Mouse (Mus musculus): Measurements from ENCODE around the gene Kcnj9.

The Kcnj9 gene

GRCm38 (mm10) chr1:172329131-172329530 is at the start of gene Kcnj9:
Gene Kcnj9, minus strand, starts transcription at chr1:172329318.
- DNase-seq (ENCODE audit: low spot score), result peak; percentile 81

- no peak for DNase-seq (ENCODE audit: low spot score)
Measured at GRCm38 (mm10) chr1:172376758-172377458, 47.8 kb upstream of the Kcnj9 start.

DNA sequence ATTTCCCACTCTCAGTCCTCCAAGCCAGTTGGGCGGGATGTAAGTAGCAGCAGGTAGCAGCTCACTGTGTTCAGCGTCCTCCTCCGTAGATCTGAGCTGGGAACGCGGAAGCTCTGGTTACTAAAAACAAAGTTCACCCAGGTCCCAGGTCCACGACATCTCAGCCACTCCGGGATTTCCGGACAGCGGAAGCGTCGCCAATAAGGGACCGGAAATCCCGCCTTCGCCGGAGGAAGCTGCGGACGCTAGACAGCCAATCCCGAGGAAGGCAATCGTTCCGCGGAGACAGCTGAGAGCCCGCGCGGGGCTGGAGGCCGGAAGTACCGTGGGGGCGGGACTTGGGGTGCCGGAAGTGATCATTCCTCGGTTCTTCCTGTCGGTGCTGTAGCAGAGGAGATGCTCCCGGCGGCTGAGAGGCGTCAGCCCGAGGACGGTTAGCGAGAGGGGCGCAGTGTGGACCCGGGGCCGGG is 47.1 kb upstream of the Kcnj9 start, which contains the start of gene Pigm:
Gene Pigm, plus strand, starts transcription at position 349 of the 470 bp plus-strand sequence.
- DNase-seq (ENCODE audit: low spot score), result peak; percentile 97

GRCm38 (mm10) chr1:172368768-172369418 is 39.8 kb upstream of the Kcnj9 start:
- DNase-seq (ENCODE audit: low spot score), result no peak

GRCm38 (mm10) chr1:172364684-172365083 is 35.6 kb upstream of the Kcnj9 start:
- DNase-seq (ENCODE audit: low spot score), result peak; percentile 78

GRCm38 (mm10) chr1:172358341-172358740 is 29.2 kb upstream of the Kcnj9 start:
- DNase-seq (ENCODE audit: low spot score), result no peak

- no peak for DNase-seq (ENCODE audit: low spot score)
Measured at GRCm38 (mm10) chr1:172357550-172357949, 28.4 kb upstream of the Kcnj9 start.

GRCm38 (mm10) chr1:172355336-172355735 is 26.2 kb upstream of the Kcnj9 start:
- no peak for DNase-seq (ENCODE audit: low spot score)

DNA sequence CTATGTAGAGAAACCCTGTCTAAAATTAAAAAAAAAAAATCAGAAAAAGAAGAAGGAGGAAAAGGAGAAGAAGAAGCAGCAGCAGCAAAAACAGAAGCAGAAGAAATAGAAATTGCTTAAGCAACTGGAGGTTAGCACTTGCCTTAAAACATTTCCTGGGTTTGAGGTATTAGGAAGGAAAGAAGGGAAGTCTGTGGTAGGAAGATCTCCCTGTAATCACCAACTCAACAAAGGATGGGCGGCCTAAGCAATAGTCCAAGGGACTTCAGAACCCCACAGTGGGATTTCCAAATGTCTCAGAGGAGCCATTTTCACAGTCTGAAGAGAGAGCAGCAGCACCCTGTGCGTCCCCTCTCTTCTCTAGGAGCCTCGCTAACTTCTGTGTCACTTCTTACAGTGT is 23.3 kb upstream of the Kcnj9 start:
- DNase-seq (ENCODE audit: low spot score), result no peak

GRCm38 (mm10) chr1:172352001-172352400 is 22.9 kb upstream of the Kcnj9 start:
- DNase-seq (ENCODE audit: low spot score), result no peak

GRCm38 (mm10) chr1:172349916-172350812 is 21.0 kb upstream of the Kcnj9 start:
- DNase-seq (ENCODE audit: low spot score), result peak; percentile 82

DNA sequence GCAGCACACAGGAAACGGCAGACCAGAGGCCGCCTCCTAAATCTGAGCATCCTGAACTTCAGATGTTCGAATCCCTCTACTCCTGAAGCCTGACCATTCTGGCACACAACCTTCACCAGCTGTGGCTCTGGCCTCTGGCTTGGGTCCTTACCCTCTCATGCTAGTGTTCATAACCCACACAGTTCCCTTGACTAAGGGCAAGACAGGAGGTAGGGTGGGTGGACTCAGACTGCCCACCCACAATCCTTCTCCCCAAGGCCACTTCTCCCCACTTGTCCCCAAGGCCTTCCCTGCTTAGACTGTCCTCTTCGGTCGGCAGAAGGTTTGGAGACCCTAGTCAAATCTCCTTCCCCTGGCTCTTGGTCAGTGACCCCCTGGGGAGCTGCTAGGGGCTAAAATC is 20.4 kb upstream of the Kcnj9 start:
- DNase-seq (ENCODE audit: low spot score), result no peak

GRCm38 (mm10) chr1:172347382-172347781 is 18.3 kb upstream of the Kcnj9 start:
- DNase-seq (ENCODE audit: low spot score), result no peak

DNA sequence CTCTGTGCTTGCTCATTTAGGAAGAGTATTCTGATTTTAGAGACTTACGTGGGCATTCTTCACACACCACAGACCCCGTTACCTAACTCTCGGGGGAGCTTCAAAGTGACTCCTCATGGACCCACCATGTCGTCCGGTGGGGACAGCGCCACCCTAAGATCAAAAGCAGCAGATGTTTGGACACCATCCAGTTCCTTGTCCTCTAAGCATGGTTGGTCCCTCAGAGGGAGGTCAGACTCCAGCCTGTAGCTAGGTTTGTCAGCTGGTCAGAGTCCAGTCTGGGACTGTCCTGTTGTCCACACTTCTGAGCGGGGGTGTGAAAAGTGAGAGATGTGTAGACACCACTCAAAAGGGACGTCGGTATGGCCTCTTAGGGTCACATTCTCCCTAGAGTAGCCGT is 17.6 kb upstream of the Kcnj9 start:
- no peak for DNase-seq (ENCODE audit: low spot score)

- DNase-seq (ENCODE audit: low spot score), result no peak
Measured at GRCm38 (mm10) chr1:172344820-172345219, 15.7 kb upstream of the Kcnj9 start.

DNA sequence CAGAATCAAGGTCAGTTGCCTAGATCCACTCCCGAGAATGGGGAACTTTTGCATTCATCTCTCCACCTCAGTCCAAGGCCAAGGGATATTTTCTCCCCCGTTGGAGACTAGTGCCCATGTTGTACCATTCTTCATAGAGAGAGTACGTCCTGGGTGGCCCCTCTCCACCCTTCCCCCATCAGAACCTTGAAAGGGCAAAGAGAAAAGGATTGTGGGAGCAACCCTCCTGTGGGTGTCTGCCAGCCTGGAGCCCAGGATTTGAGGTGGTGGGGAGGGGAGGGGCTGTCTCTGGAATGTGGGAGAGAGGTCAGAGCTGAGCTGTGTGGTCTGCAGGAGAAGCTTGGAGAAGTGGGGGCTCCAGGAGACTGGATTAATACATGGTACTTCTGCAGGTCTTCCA is 14.8 kb upstream of the Kcnj9 start:
- DNase-seq (ENCODE audit: low spot score), result no peak

GRCm38 (mm10) chr1:172342729-172343128 is 13.6 kb upstream of the Kcnj9 start:
- peak; percentile 78 for DNase-seq (ENCODE audit: low spot score)

GRCm38 (mm10) chr1:172341386-172341785 is 12.3 kb upstream of the Kcnj9 start:
- peak; percentile 12 for DNase-seq (ENCODE audit: low spot score)

GRCm38 (mm10) chr1:172340729-172341321 is 11.7 kb upstream of the Kcnj9 start, which contains the start of gene Kcnj10:
Gene Kcnj10, plus strand, starts transcription at chr1:172341210.
- peak; percentile 87 for DNase-seq (ENCODE audit: low spot score)

GRCm38 (mm10) chr1:172337411-172338185 is 8.5 kb upstream of the Kcnj9 start:
- DNase-seq (ENCODE audit: low spot score), result no peak

DNA sequence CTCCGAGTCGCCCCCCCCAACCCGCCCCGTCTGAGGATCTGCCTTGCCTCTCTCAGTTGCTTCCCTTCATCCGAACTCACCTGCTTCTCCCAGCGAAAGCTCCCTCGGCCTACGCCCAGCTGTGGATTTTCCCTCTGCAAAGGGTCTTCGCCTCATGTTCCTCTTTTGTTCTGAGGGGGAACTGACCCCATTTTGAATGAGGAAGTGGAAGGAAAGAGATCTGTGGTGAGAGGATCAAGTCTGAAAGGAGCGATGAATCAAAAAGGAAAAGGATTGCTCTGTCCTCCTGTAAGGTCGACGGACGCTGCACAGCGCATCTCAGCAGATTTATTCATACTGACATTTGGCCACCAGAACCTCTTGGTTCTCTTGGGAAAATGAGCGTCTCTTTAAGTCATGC is 6.7 kb upstream of the Kcnj9 start:
- no peak for DNase-seq (ENCODE audit: low spot score)

All from layer of hippocampus, adult 11-12 months (tissue).